Mouse (Mus musculus) kidney, embryonic 16.5 days (tissue): ENCODE results near the gene Fchsd2. TPM values are rescaled to one million over a fixed set of nuclear protein-coding genes. Genes with fewer than 3 reads are reported as not detected.
"Not testable (repeated sequence)": the region's sequence is repeated elsewhere in the genome, so short reads cannot be mapped to it uniquely, and the experiment has no call there.

Experiments
- ATAC-seq: fragments of 200-750 bp; cut with Nextera tagmentation; 2 replicates; pipeline ENCODE4 v1.8.0; 2017; ENCODE audit warnings: moderate TSS enrichment; ENCODE audit not compliant: low FRiP score, low TSS enrichment
- H3K27ac ChIP-seq: fragments of 300-500 bp; sonication (generic); 2 replicates; pipeline ENCODE4 v1.5.1; 2014; ENCODE audit warnings: low read length
- H3K27me3 ChIP-seq: fragments of 300-500 bp; sonication (generic); 2 replicates; pipeline ENCODE4 v1.6.1; 2014; ENCODE audit warnings: low read length, control low read depth, mixed read lengths; ENCODE audit not compliant: insufficient read depth
- H3K36me3 ChIP-seq: fragments of 300-500 bp; sonication (generic); 2 replicates; pipeline ENCODE4 v1.6.1; 2014; ENCODE audit warnings: low read length, control low read depth, mixed read lengths; ENCODE audit not compliant: insufficient read depth
- H3K4me1 ChIP-seq: fragments of 300-500 bp; sonication (generic); 2 replicates; pipeline ENCODE4 v1.6.1; 2014; ENCODE audit warnings: low read length, control low read depth, mixed read lengths; ENCODE audit not compliant: insufficient read depth
- H3K4me2 ChIP-seq: fragments of 300-500 bp; sonication (generic); replicated peaks from 2 replicates; pipeline ENCODE4 v1.6.1; 2014; ENCODE audit warnings: low read depth, low read length
- H3K4me3 ChIP-seq: fragments of 300-500 bp; sonication (generic); 2 replicates; pipeline ENCODE4 v1.5.1; 2014; ENCODE audit warnings: mild to moderate bottlenecking, low read length
- H3K9ac ChIP-seq: fragments of 300-500 bp; sonication (generic); replicated peaks from 2 replicates; pipeline ENCODE4 v1.6.1; 2014; ENCODE audit warnings: low read length
- H3K9me3 ChIP-seq: fragments of 300-500 bp; sonication (generic); 2 replicates; pipeline ENCODE4 v1.6.1; 2016; ENCODE audit warnings: low read length, control low read depth
- WGBS: fragments of 180-500 bp; shearing (Covaris S2); extraction: QIAGEN DNeasy Blood & Tissue Kit; methylation state at CpG from one replicate; pipeline ENCODE4 v1.1.7; 2014; 5-methylcytosine and 5-hydroxymethylcytosine counted together
- polyA plus RNA-seq: library from polyadenylated mRNA; unstranded; fragments of >200 nt; fragmentation: Nextera tagmentation; extraction: Ambion mirVana; gene quantifications from 2 replicates; pipeline ENCODE4 v1.2.1, GENCODE M21; 2015

Gene Fchsd2
- polyA plus RNA-seq, 1 experiment from 2014 or later: 24.6 TPM

DNA sequence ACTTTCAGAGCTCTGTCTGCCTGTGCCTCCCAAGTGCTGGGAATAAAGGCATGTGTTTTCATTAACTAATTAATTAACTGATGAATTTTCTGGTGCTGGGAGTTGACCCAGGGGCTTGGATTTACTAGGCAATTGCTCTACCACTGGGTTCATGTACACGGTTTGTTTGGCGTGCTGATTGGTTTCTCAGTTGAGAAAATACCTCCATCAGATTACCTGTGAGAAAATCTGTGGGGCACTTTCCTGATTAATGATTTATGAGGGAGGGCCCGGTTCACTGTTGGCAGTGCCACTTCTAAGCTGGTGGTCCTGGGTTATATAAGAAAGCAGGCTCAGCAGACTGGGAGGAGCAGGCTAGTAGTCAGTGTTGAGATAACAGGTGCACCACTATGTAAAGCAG lies 38.0 kb downstream of the Fchsd2 start:
- 0 out of 2 replicates have a peak, but pooled peaks cover 3% of the 10 kb centered on the region for H3K36me3 ChIP-seq
- no peak overlapping the region for H3K9ac ChIP-seq
- WGBS: 50% methylated on average over 3 of the region's 3 CpGs
- H3K4me2 ChIP-seq: no peak overlapping the region
- no peak overlapping the region for H3K4me3 ChIP-seq
- no peak overlapping the region; the same call in 1 of the 2 replicates for H3K27ac ChIP-seq
- peaks cover 20% of the 10 kb centered on the region for H3K4me1 ChIP-seq
- H3K9me3 ChIP-seq: no peaks in the 10 kb centered on the region
- ATAC-seq: peak; percentile 73
- H3K27me3 ChIP-seq: no peaks in the 10 kb centered on the region

DNA sequence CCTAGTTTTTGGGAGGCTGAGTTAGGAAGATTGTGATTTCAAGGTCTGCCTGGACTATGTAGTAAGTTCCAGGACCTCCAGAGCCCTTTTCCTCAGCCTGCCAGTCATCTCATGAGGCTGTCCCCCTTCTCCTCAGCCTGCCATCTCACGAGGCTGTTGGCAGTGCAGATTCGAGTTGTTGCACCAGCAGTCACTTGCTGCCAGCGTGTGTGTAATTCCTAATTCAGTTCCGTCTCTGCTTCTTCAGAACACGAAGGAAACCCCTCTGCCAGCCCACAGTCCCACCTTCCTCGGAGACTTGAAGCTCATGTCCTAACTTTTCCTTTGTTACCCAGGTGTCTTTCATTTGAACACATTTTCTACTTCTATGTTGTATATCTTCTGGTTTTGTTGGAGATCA lies 38.6 kb downstream of the Fchsd2 start:
- Histone ChIP-seq H3K36me3 (0 out of 2 replicates have a peak, but pooled peaks cover 3% of the 10 kb centered on the region), H3K4me1 (peaks cover 20% of the 10 kb centered on the region), H3K9ac (no peak overlapping the region), H3K9me3 (no peaks in the 10 kb centered on the region), H3K27ac (peak overlapping the region; percentile 58), H3K4me3 (no peak overlapping the region), H3K27me3 (no peaks in the 10 kb centered on the region), H3K4me2 (no peak overlapping the region)
- 76% methylated on average over 6 of the region's 6 CpGs for WGBS
- no peak for ATAC-seq

DNA sequence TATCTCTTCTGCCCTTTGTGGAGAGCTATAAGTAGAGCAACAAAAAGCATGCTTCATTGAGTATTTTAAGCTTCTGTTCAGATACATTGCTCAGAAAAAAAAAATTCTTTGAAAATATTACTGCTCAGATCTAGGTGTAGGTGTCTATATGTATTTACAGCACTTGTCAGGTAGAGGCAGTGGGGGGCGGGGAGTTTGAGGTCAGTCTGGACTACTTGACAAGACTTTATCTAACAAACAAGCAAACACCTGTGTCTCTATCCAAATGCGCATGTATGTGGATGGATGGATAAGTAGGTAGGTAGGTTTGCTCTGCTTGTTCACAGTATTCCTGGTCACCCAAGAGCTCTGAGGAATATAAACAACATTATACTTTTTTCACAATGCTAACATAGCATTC lies 40.9 kb downstream of the Fchsd2 start:
- 92% methylated on average over 2 of the region's 2 CpGs for WGBS
- no peak overlapping the region for H3K4me3 ChIP-seq
- no peaks in the 10 kb centered on the region for H3K36me3 ChIP-seq
- H3K4me1 ChIP-seq: peaks cover 13% of the 10 kb centered on the region
- H3K4me2 ChIP-seq: no peak overlapping the region
- H3K9me3 ChIP-seq: no peaks in the 10 kb centered on the region
- ATAC-seq: no peak
- H3K27me3 ChIP-seq: no peaks in the 10 kb centered on the region
- H3K27ac ChIP-seq: no peak overlapping the region
- no peak overlapping the region for H3K9ac ChIP-seq

DNA sequence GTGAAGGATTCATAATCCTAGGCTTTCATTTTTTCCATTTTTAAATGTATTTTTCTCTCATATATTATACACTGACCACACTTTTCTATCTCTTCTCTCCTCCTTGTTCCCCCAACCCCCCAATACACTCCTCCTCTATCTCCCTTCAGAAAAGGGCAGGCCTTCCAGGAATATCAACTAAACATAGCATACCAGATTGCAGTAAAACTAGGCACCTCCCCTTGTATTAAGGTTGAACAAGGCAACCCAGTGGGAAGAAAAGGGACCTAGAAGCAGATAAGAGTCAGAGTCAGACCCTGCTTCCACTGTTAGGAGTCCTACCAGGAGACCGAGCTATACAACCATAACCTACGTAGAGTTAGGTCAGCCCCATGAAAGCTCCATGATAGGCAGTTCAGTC lies 41.5 kb downstream of the Fchsd2 start:
- WGBS: 94% methylated on average over 2 of the region's 2 CpGs
- H3K4me3 ChIP-seq: no peak overlapping the region

DNA sequence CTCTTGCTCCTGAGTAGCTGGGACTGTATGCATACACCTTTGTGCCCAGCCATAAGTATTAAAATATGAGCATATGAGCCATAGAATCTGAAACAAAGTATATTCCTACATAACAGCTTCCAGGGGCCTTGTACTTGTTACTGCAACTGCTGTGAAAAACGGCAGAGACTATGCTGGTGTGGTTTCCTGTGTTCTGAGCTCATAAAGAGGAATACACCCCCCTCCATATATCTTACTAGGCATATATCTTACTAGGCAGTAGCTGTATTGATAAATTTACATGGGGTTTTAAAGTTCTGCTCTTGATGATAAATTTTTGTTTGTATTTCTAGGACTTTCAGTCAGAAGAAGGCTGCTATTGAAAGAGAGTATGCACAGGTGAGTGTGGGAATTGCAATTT lies 46.2 kb downstream of the Fchsd2 start:
- H3K36me3 ChIP-seq: peaks cover 3% of the 10 kb centered on the region; the same call in 1 of the 2 replicates
- 29% methylated on average over 1 of the region's 1 CpGs for WGBS
- H3K9me3 ChIP-seq: no peaks in the 10 kb centered on the region
- no peaks in the 10 kb centered on the region for H3K27me3 ChIP-seq
- H3K9ac ChIP-seq: no peak overlapping the region
- peaks cover 5% of the 10 kb centered on the region for H3K4me1 ChIP-seq
- H3K4me2 ChIP-seq: no peak overlapping the region
- no peak overlapping the region for H3K4me3 ChIP-seq
- H3K27ac ChIP-seq: no peak overlapping the region
- ATAC-seq: no peak

More for the DNA sequence above, 41.5 kb downstream of the Fchsd2 start:
- ATAC-seq: no peak
- no peak overlapping the region for H3K9ac ChIP-seq
- H3K27me3 ChIP-seq: no peaks in the 10 kb centered on the region
- no peak overlapping the region for H3K27ac ChIP-seq
- no peak overlapping the region for H3K4me2 ChIP-seq
- H3K9me3 ChIP-seq: no peaks in the 10 kb centered on the region
- H3K4me1 ChIP-seq: peaks cover 13% of the 10 kb centered on the region
- no peaks in the 10 kb centered on the region for H3K36me3 ChIP-seq

DNA sequence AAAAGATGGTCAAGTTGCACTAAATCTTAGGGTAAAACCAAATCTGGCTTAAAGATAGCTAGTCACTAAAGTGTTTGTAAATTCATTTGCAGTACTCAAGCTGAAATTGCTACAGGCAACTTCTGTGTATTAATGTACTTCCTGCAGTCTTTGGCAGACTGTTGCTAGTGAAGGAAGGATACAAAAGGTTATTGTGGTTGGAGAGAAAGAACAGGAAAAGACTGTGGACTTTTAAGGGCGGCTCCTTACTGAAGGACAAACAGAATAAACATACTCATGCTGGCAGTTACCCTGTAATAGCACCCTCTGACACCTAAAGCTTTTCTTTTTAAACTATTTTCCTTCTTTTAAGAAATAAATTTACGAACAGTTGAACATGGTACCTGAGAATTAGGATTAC lies 50.2 kb downstream of the Fchsd2 start:
- Histone ChIP-seq H3K36me3 (peaks cover 3% of the 10 kb centered on the region; the same call in 1 of the 2 replicates), H3K4me2 (no peak overlapping the region), H3K9me3 (no peaks in the 10 kb centered on the region), H3K4me3 (no peak overlapping the region), H3K9ac (no peak overlapping the region), H3K27ac (no peak overlapping the region), H3K4me1 (peaks cover 5% of the 10 kb centered on the region), H3K27me3 (no peaks in the 10 kb centered on the region)
- WGBS: 51% methylated on average over 2 of the region's 2 CpGs
- ATAC-seq: no peak

DNA sequence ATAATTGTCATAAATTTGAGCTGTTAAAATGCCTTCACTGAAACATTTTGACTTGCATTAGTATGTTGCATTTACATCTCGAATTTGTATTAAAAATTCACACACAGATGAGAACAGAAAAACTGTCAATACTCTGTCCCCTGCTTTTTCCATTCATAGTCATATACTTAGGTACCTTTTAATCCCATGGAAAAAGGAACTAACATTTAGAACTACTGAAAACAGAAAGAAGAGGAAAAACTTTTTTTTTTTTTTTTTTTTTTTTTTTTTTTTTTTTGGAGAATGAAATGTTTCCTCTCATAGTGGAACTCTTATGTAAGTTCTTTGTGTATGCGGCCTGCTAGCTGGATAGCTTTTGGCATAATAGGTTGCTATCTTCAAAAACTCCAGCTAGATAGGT lies 51.6 kb downstream of the Fchsd2 start:
- peaks cover 3% of the 10 kb centered on the region; the same call in 1 of the 2 replicates for H3K36me3 ChIP-seq
- no peaks in the 10 kb centered on the region for H3K9me3 ChIP-seq
- peaks cover 5% of the 10 kb centered on the region for H3K4me1 ChIP-seq
- H3K4me3 ChIP-seq: no peak overlapping the region
- no peak overlapping the region for H3K4me2 ChIP-seq
- H3K9ac ChIP-seq: no peak overlapping the region
- ATAC-seq: no peak
- H3K27me3 ChIP-seq: no peaks in the 10 kb centered on the region
- WGBS: 81% methylated on average over 2 of the region's 2 CpGs
- no peak overlapping the region for H3K27ac ChIP-seq

DNA sequence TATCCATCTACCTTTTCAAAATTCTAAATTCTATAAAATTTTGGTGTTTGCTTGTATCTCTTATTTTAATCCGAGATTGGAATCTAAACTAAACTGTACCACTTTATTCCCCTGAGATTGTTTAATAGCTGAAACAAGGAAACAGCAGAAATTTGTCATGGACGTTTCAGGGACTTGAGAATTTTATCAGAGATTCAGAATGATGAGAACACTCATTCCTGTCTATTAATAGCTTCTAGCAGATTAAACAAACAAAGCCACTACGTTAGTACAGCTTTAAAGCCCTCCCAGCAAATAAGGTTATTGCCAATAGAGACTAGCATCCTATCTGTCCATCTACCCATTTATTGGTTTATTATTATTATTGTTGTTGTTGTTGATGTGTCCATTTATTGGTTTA lies 56.4 kb downstream of the Fchsd2 start:
- Histone ChIP-seq H3K4me1 (no peaks in the 10 kb centered on the region), H3K27ac (no peak overlapping the region), H3K36me3 (no peaks in the 10 kb centered on the region), H3K9ac (no peak overlapping the region), H3K27me3 (no peaks in the 10 kb centered on the region), H3K4me2 (no peak overlapping the region), H3K4me3 (no peak overlapping the region), H3K9me3 (no peaks in the 10 kb centered on the region)
- WGBS: 61% methylated on average over 3 of the region's 3 CpGs
- ATAC-seq: no peak

DNA sequence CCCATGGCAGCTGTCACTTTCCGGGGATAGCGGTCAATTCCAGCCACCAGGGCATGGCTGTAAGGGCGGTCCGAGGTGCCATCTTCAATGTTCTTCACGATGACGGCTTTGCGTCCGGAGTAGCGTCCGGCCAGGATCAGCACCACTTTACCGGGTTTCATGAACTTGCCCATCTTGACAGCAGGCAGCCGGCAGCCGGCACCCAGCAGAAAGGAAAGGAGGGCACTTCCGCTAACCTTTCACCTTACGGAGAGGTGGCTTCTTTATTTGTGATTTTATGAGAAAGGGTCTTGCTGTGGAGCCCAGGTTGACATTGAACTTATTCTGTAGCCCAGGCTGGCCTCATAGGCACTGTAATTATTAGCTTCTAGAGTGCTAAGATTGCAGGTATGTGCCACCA lies 62.2 kb downstream of the Fchsd2 start:
- not testable (repeated sequence) for H3K9me3 ChIP-seq, H3K27me3 ChIP-seq, H3K4me3 ChIP-seq, H3K36me3 ChIP-seq, ATAC-seq, H3K4me1 ChIP-seq, H3K9ac ChIP-seq, H3K27ac ChIP-seq, H3K4me2 ChIP-seq
- 92% methylated on average over 15 of the region's 15 CpGs for WGBS

DNA sequence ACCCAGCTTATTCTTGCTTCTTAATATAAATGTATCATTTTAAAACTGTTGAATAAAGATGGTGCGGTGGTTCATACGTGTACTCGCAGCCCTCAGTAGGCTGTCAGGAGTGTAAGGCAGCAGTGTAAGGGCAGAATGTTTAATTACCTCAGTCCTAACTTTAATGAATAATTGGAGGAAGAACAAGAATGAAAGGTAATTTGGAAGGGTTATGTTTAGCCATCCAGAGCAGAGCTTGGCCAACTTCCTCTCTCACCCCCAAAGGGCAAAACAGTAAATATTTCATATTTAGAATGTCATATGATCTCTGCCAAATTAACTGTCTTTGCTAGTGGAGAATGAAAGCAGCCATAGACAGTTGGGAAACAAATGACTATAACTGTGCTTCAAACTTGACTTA lies 62.6 kb downstream of the Fchsd2 start:
- Histone ChIP-seq H3K4me2 (no peak overlapping the region), H3K4me3 (no peak overlapping the region), H3K9ac (no peak overlapping the region), H3K9me3 (no peaks in the 10 kb centered on the region), H3K4me1 (no peaks in the 10 kb centered on the region), H3K36me3 (no peaks in the 10 kb centered on the region), H3K27me3 (no peaks in the 10 kb centered on the region), H3K27ac (no peak overlapping the region)
- WGBS: 86% methylated on average over 3 of the region's 3 CpGs
- no peak for ATAC-seq
